18 mouse cellular contexts compared by ENCODE assay signal in genomic region chr9:96583496-96583895, GRCm38 (mm10). TPM values are rescaled to one million over a fixed set of nuclear protein-coding genes. Genes with fewer than 3 reads are reported as not detected.
DNase-seq lines count a peak whose midpoint lies in the region; ATAC-seq lines count a peak whose summit lies in the region.
"Had no signal": no experiment of that assay in that cellular context is flagged by ENCODE, and none has a peak within 500 bp of the region (broad histone marks: within the 10 kb centered on the region; RNA-seq: fewer than 3 reads in every experiment).

No protein-coding gene starts in this region.

- ATAC-seq in CD4-positive, CD25-positive, alpha-beta regulatory T cell, adult 4 months = peak; percentile 45
- peak; percentile 39 for ATAC-seq in inflammation-experienced regulatory T-cells, adult 6 months
- no peak for ATAC-seq in frontal cortex, adult (ENCODE audit: low TSS enrichment)
- ATAC-seq: forebrain, embryonic 16.5 days; intestine, postnatal 0 days had no signal

- DNase-seq in adipocyte (ENCODE audit: low spot score) = peak; percentile 19
- no peak for DNase-seq in ovary, postnatal 14 days (ENCODE audit: low spot score)
- no peak for DNase-seq in right cerebral cortex, adult 2 months (ENCODE audit: low spot score in 2 of 2)
- DNase-seq: adrenal gland, postnatal 10 days; cerebellum, adult 11-12 months; cerebellum, postnatal 10 days; embryo, embryonic 11 days; gastrocnemius, postnatal 14 days; heart, adult 2 months had no signal

RNA-seq across cellular contexts. Expression of gene Rasa2, which starts 47.9 kb away (rescaled TPM):
- 10 to 100 TPM; 31.2 to 43.3 TPM for polyA plus RNA-seq in CD4-positive, CD25-positive, alpha-beta regulatory T cell, adult 4 months (2017; shearing (Covaris generic))
- polyA plus RNA-seq in inflammation-experienced regulatory T-cells, adult 6 months (2017; shearing (Covaris generic)) = 10 to 100 TPM; 31.5 to 41.1 (median 34.3) TPM

RNA-seq across cellular contexts. Expression of gene Gm28729, which starts 58.4 kb away (rescaled TPM):
- polyA plus RNA-seq in CD4-positive, CD25-positive, alpha-beta regulatory T cell, adult 4 months (2017; shearing (Covaris generic)) = not detected
- polyA plus RNA-seq in inflammation-experienced regulatory T-cells, adult 6 months (2017; shearing (Covaris generic)) = not detected
- polyA plus RNA-seq: C2C12; embryonic facial prominence, embryonic 11.5 days; heart, adult 2 months; heart, embryonic 12.5 days; heart, embryonic 16.5 days; intestine, postnatal 0 days had no signal
